Mouse (Mus musculus) adrenal gland, postnatal 25 days (tissue): ENCODE data around the gene Acbd3. TPM values are rescaled to one million over a fixed set of nuclear protein-coding genes. Genes with fewer than 3 reads are reported as not detected.

Experiments used
- DNase-seq: peaks from one replicate; pipeline ENCODE4 v3.0.0; 2021; ENCODE audit warnings: mixed read lengths
- long read RNA-seq: library from polyadenylated mRNA; stranded (forward); transcript quantifications from one replicate; pipeline ENCODE4 v2.0.0, GENCODE M21; 2021
- total RNA-seq: library from RNA; stranded (reverse); gene quantifications from 2 replicates; pipeline ENCODE4 v1.2.3, GENCODE M21; 2021

The Acbd3 gene
- 45.5 and 48.8 TPM in 2 replicates for total RNA-seq
- long read RNA-seq, transcript Acbd3-201 (8 exons, 3,471 nt), result major isoform, 65 of 76 reads
- long read RNA-seq, partial matches to known transcripts, result 7 of 76 reads
- long read RNA-seq, other reads (novel, unspliced or antisense), result 4 of 76 reads

GRCm38 (mm10) chr1:180725704-180726179 lies at the start of gene Acbd3:
TSS of gene Acbd3 (plus strand) at chr1:180726043.
- peak; percentile 94 for DNase-seq

GRCm38 (mm10) chr1:180691284-180691683 lies 34.6 kb upstream of the Acbd3 start:
- DNase-seq, result peak; percentile 24

DNA sequence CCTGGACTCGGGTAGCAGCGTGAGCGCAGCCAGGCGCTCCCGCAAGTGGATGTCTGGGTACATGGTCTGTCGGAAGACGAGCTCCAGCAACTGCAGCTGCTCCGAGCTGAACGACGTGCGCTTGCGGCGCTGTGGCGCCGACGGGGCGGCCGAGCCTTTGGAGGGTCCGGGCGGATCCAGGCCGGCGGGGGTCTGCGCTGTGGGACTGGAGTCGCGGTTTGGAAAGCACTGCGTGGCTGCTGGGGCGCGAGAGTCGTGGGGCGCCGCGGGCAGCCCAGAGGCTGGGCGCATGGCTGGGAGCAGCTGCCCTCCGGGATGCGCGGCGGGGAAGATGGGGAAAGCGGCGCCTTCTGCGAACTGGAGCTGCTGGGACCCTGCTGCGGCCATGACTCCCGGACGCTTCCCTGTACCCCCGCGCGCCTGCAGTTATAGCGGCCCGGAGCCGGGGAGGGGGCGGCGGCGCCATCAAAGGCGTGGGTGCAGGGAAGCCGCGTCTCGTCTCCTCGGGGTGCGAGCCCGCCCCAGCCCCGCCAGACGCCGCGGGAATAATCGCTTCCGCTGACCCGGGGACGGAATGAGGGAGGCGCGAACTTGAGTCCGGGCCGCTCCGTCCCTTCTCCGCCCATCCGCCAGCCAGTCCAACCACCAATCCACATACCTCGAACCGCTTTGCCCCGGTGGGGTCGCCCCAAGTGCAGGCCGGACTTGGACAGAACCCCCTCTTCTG lies 29.1 kb upstream of the Acbd3 start, which contains the start of gene Mixl1:
Gene Mixl1 (minus strand): TSS at position 409 of the 727 bp plus-strand sequence.
- peak; percentile 12 for DNase-seq

- no peak for DNase-seq
Measured at GRCm38 (mm10) chr1:180698063-180698462, 27.8 kb upstream of the Acbd3 start.

DNA sequence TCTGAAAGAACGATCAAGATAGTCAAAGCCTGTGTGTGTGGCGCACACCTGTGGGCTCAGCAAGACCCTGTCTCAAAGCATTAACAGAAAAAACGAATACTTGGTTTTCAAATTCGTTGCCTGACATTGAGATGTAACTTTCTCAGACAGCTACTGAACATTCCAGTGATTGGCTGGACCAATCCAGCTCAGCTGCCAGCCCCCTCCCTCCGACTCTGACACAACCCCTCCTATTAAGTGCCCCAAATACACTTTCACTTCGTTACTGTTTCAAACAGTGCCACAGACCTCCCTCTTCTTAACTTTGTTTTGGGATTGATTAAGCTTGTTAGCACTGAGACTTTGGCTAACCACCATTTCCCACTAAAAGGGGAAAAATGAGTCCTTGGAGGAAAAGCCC lies 22.4 kb upstream of the Acbd3 start:
- DNase-seq, result no peak

DNA sequence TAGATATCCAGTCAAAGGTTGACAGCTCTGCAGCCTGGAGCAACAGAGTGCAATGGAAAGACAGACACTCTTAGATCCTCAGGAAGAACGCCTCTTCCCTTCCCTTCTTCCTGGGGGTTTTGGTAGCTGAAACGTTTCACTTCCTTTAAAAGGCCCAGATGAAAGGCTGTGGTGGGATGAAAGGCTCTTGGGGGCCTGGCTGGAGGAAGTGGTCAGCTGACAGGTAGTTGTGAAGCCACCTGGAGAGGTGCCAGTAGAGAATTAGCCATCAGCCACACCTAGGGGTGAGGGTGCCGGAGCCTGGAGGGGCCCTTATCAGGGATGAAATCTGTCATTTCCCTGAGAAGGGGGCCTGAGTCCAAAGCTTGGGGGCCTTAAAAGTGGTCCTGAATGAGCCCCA lies 18.5 kb upstream of the Acbd3 start:
- DNase-seq, result no peak

DNA sequence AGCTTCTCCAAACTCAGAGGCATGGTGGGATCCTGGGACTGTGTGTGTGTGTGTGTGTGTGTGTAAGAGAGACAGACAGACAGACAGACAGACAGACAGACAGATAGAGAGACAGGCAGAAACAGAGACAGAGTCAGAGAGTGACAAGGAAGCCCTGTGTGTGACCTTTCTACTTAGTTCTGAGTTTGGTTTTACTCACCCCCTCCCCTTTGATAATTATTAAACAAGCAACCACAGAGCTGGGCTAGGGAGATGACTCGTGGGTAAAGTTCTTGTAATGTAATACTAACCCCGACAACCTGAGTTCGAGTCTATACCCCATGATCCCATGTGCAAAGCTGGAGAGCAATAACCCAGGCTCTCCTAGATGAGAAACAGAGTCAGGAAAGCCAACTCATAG lies 18.0 kb upstream of the Acbd3 start:
- DNase-seq, result no peak

- no peak for DNase-seq
Measured at GRCm38 (mm10) chr1:180708935-180709776, 16.7 kb upstream of the Acbd3 start.

DNA sequence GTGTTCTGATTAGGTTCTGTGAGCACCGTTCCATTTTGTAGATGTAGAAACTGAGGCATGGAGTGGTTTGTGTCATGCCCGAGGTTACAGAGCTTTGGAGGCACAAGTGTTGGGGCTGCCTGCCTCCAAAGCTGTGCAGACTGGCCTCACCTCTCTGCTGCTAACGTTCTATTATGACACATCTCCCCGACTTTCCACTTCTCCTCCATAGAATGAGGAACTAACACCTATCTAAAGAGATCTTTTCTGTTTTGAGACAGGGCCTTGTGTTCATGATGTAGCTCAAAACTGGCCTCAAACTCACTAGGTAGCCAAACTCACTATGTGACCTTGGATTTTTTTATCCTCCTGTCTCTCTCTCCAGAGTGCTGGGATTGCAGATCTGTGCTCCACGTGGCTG lies 7.1 kb upstream of the Acbd3 start:
- DNase-seq, result no peak

DNA sequence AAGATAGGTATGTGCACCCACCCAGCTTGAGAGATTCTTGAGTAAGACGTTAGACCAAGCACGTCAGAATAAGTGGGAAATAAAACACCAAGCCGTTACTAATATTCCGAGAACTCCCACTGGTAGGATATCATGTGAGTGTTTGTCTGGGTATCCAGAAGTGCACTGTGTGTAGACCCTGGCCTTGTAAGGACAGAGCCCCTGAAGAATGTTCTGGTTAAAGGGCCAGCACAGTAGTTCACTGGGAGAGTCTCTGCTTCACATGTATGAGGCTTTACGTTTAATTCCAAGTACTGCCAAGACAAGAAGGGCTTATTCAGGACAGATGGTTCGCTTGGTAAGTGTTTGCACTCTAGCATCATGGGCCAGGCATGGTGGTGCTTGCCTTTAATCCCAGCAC lies 6.4 kb upstream of the Acbd3 start:
- no peak for DNase-seq

DNA sequence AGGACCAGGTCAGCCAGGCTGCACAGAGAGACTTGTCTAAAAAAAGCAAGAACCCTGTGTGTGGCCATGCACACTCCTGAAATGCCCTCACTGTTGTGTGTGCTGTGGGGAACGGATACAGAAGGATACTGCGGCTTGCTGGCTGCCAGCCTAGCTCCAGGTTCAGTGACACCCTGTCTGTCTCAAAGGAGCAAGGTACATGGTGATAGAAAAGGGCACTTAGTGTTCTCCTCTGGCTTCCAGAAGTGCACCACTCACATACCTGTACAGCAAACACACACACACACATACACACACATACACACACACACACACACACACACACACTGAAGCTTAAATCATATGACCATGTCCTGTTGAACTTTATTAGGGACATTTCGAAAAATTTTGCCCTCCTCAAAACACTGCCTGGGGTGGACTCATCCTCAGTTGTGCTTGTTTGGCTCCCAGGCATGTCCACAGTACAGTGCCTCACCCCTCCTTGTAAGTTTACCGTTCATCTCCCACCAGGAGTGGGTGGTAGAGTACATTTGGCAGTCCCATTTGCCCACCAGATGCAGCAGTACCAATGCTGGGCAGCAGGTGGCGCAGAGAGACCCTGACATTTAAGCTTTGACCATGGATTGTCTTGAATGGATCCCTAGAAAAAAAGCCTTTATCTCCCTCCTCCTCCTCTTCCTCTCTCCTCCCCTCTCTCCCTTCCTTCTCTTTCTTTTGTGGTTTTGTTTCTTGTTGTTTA lies 5.7 kb upstream of the Acbd3 start:
- DNase-seq, result peak; percentile 83

GRCm38 (mm10) chr1:180722608-180723007 lies 3.2 kb upstream of the Acbd3 start:
- no peak for DNase-seq

DNA sequence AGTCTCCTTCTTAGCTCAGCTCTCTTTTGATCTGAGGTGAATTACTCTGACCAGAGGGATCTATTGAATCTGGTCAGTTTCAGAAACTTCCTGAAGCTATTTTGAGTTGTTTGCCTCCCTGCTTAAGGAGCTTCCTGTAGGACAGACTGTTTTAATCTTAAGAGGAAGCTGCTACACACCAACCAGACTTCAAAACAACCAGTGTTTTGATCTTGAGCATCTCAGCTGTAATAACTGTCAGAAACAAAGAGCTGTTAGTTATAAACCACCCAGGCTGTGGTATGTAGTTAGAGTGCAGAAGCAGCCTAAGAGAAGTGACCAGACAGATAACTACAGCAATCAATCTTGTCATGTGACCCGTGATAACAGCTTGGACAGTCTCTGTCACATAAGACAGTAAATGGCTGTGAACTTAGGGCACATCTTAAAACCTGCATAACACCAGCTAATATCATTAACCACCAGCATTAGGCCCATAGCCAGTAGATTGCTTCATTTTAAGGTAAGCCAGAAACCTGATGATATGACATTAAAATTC lies 2.1 kb upstream of the Acbd3 start:
- no peak for DNase-seq

- DNase-seq, result peak; percentile 57
Measured at GRCm38 (mm10) chr1:180726183-180726582, 340 bp downstream of the Acbd3 start.

DNA sequence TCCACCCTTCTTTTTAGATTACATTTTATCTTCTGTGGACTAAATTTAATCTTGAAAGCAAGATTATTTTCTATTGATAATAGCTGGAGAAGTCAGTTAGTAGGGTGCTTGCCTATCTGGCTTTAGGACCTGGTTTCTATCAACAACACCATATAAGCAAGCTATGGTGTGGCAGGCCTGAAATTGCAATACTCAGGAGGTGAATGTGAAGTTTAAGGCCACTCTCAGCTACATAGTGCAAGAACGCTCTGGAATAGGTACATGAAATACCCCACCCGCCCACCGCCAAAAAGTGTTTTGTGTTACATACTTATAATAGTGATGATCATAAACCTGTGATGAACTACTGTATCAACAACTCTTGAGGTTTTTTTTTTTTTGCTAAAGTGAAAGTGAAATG lies 3.4 kb downstream of the Acbd3 start:
- no peak for DNase-seq

GRCm38 (mm10) chr1:180747827-180748226 lies 22.0 kb downstream of the Acbd3 start:
- no peak for DNase-seq

DNA sequence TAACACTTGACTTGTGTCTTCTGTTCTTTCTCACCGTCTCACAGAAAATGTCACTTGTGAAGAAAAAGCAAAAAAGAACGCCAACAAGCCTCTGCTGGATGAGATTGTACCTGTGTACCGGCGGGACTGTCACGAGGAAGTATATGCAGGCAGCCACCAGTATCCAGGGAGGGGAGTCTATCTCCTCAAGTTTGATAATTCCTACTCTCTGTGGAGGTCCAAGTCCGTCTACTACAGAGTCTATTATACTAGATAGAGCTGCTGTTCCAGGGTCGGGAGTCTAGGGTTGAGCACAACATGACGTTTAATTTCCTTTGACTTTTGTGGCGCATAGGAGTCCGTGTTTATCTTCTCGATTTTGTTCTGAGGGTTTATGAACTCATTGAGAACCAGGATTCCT lies 26.3 kb downstream of the Acbd3 start:
- DNase-seq, result no peak

GRCm38 (mm10) chr1:180754376-180754775 lies 28.5 kb downstream of the Acbd3 start:
- DNase-seq, result no peak

GRCm38 (mm10) chr1:180756711-180757110 lies 30.9 kb downstream of the Acbd3 start:
- DNase-seq, result no peak

- DNase-seq, result no peak
Measured at GRCm38 (mm10) chr1:180757252-180757955, 31.6 kb downstream of the Acbd3 start.

DNA sequence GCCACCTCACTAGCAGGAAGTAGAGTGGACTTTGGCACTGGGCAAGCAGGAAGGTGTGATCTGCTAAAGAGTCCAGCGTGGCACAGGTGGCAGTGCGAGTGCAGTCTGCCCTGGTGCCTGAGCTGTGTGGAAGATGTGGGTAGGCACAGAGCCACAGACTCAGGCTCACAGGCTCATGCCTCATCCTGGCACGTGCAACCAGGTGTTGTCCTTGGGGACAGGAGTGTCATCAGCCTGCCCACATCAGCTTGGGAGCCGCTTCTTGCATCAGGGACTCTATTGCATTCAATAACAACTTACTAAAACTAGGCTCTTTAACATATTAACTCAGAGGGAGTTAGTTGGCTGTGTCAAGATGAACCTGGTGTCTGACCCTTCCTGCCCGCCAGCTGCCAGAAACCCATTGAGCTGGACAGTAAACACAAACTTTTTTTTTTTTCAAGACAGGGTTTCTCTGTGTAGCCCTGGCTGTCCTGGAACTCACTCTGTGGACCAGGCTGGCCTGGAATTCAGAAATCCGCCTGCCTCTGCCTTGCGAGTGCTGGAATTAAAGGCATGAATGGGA lies 32.2 kb downstream of the Acbd3 start:
- DNase-seq, result peak; percentile 33
